Mouse (Mus musculus) heart, postnatal 0 days (tissue): Measurements from ENCODE around the gene Nup98.

ENCODE experiments used
- CTCF ChIP-seq: IDR thresholded peaks from 2 replicates; pipeline ENCODE4 v1.5.1; 2016; ENCODE audit warnings: antibody characterized with exemption, control low read depth, low read depth
- EP300 ChIP-seq: IDR thresholded peaks from 2 replicates; pipeline ENCODE4 v1.6.1; 2016; ENCODE audit warnings: antibody characterized with exemption, low read depth

DNA sequence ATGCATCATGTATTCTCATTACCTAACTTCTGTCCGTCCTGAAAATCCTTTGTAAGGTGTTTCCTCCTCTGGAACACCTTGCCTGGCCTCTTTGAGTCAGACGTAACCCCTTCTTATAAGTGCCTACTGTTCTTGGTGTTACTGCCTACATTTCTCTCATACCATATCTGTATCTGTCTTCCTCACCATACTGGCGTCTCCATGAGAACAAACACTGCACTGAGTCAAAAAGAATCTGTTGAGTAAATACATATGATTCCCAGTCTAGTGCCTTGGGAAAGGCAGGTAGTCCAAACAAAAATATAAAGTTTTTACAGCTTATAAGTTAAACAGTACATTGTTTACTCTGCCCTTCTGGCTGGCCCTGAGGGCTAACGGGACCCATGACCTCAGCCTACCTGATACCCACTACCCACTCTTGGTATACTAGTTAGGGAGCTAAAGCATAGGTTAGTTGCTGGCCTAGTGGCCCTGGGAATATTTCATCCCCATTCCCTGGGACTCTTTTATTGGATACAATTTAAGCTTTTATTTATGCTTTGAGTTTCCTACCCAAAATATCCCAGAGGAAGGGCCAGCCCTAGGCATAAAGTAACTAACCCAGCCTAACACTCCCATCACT is 18.2 kb upstream of the Nup98 start:
- TF ChIP-seq CTCF (no peak), EP300 (no peak)
